Mouse (Mus musculus): ENCODE measurements around the gene Rbfox3.
"Not testable (repeated sequence)": the region's sequence is repeated elsewhere in the genome, so short reads cannot be mapped to it uniquely, and the experiment has no call there.

Rbfox3 gene

DNA sequence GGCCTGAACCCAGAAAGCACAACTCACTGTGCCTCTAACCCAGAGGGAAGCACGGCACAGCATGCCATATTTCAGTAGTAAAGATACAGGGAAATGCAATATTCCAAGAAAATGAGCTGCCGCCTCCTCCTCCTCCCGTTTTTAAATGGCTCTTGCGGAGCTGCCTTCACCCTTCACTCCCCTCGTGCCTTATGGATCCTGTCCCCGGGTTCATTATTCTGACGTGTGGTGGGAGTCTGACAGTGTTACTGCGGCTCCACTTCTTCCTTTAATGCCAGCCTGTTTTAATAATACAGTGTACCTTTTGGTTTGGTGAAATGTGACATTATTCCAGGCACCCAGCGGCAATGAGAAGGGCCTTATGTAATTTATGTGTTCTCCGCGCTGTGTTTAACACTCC lies 97.5 kb downstream of the Rbfox3 start:
- no peak for DNase-seq

DNA sequence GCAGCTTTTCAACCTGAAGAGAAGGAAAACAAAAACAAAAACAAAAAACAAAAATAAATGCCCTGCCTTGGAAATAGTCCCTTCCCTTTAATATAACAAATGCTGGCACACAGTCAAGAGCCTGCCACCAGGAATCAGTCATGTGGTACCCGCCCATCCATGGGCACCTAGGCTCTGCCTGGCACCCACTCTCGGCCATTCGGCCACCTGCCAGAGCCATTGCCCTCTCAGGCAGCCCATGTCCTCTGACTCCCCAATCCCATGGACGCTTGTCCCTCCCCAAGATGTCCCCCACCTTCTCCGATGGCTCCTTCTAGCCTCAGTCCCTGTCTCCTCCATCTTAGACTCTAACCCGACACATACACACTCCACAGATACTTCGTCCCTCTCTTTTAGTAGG lies 100.0 kb downstream of the Rbfox3 start:
- DNase-seq: no peak

DNA sequence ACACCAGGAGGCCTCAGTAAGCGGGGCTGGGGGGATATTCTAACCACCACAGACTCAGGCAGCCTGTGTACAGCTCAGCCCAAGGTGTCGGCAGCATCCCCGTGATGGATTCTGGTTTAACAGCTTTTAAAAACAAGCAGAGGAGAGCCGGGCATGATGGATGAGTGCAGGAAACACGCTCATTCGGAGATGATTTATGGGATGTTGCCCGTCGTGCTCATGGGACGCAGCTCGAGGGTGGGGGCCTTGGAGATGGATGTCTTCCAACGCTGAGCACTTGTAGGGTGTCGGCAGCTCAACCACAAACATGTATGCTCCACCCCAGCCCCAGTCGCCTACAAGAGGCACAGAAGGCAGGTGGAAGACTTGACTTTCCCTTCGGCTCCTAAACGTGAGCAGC lies 103.9 kb downstream of the Rbfox3 start:
- no peak for DNase-seq

DNA sequence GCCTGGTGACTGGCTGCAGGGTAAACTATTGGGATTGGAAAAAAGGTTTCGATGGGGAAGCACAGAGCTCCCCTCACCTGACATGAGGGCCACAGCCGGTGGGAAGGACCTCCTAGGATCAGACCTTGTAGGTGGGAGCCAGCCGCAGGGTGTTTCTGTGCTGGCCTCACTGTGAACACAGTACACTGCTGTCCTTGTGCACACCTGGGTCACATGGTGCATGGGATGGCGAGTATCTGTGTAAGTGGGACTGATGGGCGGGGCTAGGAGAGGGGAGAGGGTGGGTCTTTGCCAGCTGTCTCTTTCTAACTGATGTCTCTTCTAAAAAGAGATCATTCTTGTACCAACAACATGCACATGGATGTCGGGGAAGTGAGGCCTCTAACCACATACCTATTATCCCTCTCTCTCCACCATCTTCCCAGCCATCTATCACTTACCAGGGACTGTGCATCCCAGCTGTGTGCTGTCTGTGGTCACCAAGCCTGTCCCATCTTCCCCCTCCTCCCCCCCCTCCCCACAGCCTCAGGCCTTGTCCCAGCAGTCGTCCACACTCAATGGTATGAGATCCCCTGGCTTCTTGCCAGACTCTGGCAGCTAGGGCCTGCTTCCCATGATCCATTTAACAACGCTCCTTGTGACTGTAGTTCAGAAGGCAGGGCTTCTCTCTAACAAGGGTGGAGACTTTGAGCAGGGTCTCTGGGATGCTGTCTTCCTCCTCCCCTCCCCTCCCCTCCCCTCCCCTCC lies 116.4 kb downstream of the Rbfox3 start:
- DNase-seq: peak; percentile 52

DNA sequence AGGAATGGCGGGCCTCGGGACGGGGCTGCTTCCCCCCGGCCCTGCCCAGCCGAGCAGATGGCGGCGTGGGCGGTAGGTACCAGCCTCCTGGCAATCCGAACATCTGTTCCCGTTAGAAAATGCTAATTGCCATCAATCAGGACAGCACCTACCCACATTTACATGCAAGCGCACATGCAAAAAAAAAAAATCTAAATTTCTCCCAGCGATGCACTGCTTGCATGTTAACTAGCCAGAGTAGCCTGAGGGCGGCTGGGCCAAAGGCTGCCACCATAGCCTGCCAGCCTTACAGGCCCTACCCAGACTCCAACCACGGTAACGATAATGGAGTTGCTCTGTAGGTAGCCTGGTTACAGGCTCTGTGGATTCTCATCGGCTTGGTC lies 117.8 kb downstream of the Rbfox3 start:
- no peak for DNase-seq

DNA sequence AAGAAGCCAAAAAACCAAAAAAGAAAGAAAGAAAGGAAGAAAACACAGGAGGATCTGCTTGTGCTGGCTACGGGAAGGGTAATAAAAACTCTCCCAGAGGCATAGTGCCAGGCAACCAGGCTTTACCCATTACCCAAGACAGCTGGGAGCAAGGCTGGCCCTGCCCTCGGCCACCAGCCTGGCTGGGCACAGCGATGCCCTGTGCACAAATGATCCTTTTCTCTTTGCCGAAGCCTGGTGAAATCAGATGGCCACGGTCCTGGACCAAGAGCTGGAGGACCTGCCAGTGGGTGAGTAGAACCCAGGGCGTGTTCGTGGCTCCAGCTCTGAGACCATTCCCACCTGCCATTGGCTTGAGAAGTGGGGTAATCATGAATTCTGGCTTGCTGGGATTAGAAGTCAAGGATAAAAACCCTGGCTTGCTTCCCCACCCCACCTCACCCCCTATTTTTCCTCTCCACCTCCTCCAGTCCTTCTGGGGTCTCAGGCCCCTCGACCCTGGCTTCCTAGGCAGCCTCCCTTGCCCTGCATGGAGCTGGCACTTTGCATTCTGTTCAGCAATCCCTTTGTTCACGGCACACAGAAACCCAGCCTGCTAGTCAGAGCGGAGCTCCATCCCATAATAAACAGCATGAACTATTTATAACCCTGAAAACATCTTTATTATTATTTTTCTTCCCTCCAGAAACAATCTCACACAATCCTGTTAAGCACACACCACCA lies 118.3 kb downstream of the Rbfox3 start:
- DNase-seq: no peak

DNA sequence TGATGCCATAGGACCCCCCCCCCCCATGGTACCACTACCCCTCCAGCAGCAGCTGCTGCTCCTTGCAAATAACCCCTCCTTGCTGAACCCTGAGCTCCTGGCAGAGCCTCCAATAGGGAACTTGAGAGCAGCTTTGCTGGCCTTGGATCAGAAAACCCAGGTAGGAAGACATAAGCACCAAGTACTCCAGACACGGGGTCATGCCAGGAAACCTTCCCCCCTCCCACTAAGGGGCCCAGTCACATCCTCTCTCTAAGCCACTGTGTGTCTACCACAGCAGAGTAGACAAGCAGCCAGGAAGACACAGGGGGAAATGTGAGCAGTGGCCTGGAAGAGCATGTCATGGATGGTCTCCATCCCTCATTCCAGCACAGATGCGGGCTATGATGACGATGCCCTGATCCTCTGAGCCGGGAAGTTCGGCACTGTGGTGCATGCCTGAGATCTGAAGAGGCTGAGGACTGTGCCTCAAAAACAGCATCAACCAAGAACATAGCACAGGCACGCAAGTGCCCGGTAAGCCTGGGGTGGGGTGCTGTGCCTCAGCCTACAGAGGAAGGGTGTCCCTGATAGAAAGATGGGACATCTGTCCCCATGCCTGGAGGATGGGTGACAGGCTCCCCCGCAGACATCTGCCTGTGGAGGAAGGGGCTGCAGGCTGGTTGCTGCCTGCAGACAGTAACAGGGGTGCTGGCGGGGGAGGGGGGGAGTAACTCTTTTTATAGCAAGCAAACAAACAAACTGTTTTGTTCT lies 119.1 kb downstream of the Rbfox3 start:
- DNase-seq: no peak

DNA sequence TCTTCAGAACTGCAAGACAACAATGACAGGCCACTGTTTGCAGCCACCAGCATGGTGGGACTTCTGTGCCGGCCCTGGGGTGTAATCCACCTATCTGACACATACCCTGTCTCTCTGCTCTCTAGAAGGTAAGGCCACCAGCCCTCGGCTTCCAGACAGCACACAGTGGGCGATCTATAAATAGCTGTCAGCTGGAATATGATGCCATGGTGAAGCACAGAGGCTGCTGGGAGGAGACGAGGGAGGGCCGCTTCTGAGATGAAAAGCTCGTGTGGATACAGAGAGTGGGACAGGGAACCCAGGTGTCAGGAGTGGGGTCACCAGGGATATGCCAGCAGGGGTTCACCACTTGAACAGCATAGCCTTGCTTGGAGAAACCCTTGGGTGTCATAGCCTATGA lies 120.0 kb downstream of the Rbfox3 start:
- no peak for DNase-seq

DNA sequence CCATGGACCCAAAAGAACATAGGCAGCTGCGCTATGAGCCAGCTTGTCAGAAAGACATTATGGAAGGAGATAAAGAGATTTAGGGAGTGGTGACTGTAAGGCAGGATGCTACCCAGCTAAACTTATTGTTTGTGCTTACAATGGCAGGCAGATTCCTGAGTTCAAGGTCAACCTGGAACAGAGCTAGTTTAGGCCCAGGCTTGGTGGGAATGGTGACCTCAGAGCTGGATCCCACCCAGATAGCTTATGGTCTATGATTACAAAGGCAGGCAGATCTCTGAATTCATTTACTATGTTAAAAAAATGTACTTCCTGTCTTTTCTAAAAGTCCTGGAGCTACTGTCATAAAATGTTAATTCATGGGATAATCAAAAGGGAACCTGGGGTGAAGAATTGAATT lies 123.3 kb downstream of the Rbfox3 start:
- DNase-seq: no peak

DNA sequence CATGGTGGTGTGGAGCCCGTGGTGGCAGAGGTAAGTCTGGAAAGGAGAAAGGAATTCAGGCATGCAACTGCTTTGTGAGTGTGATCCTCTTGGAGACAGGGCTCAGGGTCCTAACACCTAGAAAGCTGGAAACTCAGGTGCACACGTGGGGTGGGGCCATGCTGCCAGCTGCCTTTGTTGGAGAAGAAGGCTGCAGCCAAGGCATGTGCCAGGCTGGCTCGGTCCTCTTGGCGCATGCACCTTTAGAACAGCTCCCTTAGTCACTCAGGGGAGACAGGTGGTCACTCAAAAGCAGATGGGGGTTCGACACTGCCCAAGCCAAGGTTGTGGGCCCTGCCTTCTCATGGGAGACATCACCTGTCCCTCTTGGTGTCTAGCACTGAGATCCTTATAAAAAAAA lies 128.7 kb downstream of the Rbfox3 start:
- DNase-seq: no peak

DNA sequence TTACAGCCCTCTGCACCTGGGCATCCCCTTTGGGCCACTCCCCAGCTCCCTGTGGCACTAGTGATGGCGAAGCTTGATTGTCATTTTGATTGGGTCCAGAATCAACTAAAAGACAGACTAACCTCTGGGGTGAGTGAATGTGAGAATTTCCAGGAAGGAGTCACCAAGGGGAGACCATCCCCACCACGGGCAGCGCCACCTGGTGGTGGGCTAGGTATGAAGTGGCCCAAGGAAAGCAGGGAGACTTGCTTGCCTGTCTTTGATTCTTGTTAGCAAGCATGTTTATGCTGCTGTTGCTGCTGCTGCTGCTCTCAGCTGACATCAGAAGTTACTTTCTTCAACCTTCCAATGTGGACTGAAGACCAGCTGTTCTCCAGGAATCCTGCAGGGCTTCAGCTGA lies 135.6 kb downstream of the Rbfox3 start:
- DNase-seq: peak; percentile 10

DNA sequence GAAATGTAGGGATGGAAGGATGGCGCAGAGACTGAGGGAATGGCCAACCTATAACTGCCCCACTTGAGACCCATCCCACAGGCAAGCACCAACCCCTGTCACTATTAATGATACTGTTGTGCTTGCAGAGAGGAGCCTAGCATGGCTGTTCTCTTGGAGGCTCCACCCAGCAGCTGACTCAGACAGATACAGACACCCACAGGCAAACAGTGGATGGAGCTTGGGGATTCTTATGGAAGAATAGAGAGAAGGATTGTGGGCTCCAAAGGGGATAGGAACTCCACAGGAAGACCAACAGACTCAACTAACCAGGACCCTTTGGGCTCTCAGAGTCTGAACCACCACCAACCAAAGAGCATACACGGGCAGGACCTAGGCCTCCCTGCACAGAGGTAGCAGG lies 136.6 kb downstream of the Rbfox3 start:
- DNase-seq: not testable (repeated sequence)

DNA sequence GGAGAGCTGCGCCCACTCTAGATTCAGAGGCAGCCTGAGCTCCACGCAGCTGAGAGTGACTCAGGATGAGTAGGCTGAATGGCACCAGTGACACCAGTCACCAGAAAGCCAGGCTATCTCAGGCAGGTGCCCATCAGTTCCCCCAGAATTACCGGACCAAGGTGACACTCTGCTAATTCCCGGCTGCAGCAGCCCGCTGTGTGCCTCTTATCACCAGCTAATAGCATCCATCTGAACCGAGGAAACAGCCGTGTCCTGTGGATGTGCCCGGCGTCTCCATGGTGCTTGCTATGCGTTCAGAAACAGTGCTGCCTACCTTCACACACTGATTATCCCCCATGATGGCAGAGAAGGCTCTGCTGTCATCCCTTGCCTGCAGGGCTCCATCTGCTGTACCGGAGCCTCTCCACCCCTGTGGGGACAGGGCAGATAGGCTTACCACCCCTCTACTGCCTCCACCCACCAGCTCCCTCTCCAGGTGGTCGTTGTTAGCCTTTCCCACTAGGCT lies 138.3 kb downstream of the Rbfox3 start:
- no peak for DNase-seq

DNA sequence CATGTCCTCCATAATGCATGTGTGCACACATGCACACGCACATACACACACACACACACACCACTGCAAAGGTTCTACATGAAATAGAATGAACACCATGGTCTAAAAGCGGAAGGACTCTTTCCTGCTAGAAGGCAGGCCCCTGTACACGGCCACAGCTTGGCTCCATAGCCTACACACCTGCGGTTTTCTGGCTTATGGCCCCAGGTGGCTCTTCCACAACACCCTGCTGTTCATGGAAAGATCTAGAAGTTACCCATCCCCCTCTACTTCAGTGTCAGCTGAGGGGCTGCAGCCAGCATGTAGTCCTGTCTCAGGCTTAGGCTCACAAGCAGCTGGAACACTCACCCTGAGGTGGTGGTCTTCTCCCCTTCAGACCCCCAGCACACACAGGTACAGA lies 140.0 kb downstream of the Rbfox3 start:
- DNase-seq: no peak

DNA sequence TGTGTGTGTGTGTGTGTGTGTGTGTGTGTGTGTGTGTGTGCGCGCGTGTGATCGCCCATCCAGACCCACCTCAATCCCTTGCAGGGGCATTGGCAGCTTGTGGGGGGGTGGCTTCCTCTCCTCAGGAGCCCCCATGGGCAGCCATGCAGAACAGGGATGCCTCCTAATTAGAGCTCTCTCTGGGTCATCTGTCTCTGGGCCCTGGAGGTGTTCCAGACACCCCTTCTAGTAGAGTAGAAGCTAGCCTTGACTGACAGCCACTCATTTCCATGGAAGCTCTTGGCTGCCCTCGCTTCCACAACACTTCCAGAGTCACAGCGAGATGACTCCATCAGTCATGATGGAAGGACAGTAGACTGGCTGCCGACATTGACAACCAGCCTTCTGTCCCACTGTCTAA lies 140.6 kb downstream of the Rbfox3 start:
- DNase-seq: no peak

DNA sequence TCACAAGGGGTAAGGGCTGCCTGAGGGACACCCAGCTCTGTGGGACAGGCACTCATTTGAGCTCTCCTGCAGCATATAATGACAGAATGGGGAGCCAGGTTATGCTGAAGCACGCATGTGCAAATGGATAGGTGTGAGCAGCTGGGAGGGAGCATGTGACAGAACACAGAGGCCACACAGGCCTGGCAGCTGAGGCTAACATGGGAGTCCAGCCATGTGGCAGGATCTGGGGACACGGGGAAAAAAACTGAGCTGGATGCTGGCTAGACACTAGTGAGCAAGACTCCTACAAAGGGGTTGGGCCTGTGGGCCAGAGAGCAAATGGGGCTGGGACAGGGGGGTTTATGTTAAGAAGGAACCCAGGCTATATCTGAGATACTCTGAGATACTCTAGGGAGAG lies 141.9 kb downstream of the Rbfox3 start:
- no peak for DNase-seq

DNA sequence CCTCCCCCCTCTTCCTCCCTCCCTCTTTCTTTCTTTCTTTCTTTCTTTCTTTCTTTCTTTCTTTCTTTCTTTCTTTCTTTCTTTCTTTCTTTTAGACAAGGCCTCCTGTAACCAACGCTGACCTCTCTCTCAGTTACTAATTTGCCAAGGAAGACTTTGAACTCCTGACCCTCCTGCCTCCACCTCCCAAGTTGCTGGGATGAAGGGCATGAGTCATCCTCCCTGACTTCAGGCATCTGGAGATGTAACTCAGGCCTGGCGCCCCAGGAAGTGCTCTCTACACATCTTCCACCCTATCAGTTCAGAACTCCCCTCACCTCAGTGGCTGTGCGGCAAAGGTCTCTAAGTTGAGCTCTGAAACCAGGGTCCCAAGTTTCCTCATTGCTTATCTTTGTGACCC lies 143.0 kb downstream of the Rbfox3 start:
- no peak for DNase-seq

DNA sequence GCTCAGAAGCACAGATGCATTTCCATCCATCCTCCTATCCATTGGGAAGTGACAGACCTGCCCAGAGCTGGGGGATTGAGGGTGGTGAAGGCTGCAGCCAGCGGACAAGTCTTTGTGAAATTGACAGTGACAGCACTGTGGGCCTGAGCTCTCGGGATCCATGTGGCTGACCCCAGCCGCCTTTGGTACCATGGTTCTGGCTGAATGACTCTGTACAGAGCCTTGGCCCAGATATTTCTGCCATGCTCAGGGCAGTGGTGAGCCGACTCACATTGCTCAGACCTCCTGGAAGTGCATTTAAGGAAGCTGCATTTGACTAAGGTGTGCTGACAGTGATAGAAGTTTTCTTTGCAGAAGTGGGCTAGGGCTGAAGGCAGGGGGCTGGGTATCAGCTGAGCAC lies 144.0 kb downstream of the Rbfox3 start:
- no peak for DNase-seq

DNA sequence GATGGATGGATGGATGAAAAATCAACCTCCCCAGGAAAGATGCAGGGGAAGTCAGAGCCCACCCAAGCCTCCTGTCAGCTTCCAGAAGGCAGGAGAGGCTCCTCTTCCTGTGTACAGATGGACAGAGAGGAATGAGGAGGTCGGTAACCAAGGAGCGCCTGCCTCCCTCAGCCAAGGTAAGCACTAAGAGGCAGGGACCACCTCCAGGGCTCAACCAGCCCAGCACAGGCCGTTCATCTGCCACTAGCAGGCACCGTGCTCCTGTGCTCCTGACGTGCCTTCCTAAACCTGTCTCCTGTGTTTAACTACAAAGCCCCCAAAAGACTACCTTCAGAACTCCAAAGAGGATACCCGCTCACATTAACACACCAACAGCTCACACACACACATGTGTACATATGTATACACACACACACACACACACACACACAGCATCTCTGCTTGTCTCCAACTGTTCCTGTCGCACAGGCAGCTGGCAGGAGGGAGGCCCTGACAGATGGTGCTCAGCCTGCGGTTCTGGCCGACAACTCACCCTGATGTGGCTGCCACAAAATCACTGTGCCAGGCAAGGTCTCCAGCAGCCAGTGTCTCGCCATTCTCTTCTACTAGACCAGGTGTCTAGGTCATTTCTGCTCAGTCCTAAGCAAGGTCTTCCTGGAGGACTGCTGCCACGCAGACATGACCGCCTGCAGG lies 151.0 kb downstream of the Rbfox3 start:
- no peak for DNase-seq

DNA sequence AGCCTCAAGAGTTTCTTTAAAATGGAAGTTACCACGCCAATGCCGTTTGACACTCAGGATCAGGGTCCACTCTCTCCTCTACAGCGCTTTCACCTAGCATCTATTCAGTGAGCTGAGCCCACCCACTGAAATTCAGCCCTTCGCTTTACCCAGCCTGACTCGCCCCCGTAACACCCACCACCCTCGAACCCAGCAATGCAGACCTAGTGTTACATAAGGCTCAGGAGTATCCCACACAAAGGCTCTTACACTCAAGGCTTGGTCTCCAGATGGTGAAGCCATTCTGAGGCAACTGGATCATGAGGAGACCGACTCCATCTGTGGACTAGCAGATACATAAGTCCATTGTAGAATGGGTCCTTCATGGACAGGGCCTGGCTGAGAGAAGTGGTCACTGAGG lies 152.2 kb downstream of the Rbfox3 start:
- DNase-seq: no peak

DNA sequence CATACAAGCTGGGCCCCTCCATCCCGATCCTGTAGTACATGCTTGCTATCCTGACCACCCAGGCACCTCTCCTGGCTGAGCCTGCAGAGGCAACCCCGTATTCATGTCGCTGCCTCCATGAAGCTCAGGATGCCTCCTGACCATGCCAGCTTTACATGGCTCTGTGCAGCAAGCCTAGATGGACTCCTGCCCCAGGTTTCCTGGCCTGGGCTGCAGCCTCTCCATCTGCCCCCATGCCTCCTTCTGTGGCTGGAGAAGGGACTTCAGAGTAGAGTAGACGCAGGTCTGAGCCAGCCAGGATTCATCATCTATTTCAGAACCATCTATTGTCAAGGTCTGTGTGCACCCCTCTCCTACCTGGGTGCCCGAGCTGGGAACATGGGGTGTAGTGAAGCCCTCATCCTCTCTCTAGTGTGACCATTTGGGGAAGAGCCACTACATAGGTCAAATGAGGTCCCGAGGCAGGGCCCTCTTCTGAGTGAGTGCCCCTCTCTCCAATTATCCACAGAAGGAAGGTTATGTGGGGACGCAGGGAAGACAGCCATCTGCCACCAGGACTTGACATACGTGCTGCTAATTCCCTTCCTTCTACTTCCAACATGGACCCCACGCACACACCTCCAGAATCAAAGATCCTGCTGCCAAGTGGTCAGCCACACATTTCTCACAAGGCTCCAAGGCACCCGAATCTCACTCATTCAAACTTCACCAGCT lies 153.0 kb downstream of the Rbfox3 start:
- DNase-seq: no peak

DNA sequence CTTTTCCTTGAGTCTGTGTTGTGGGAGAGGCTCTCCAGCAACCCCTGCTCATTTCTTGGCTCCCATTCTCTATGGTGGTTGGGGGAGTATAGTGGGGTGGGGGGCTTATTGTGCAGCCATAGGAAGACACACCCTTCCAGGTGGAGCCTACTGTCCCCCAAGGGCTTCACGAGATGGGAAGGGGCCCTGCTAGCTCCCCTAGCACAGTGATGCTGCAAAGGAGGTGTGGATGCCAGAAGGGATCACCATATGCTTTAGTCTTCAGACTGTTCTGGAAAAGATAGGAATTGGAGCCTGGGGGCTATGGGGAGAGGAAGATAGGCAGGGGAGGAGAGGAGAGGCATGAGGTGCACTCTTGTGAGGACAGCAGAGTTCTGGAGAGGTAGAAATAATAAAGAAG lies 153.9 kb downstream of the Rbfox3 start:
- DNase-seq: no peak

DNA sequence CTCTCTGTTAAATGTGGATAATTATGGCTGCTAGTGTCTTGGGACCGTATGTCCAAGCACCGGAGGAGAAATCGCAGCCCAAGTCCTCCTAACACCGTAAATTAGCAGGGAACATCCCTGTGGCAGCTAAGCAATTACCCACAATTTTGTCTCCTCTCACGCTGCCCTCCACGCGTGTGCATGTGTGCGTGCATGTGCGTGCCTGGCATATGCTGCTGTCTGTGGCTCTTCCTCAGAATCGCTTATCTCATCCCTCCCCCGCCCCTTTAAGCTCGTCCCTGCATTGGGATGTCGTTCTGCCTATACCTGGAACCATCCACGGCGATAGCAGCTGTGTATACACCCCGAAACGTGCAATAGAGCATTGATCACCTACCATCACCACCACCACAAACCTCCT lies 156.4 kb downstream of the Rbfox3 start:
- no peak for DNase-seq

Measured in lung, postnatal 36 days (tissue).